Mouse (Mus musculus): Measurements from ENCODE around the gene Gm38431.

Gm38431 gene

GRCm38 (mm10) chr9:21091707-21092320 is at the start of gene Gm38431, which contains the start of gene Raver1:
Gene Gm38431, minus strand, starts transcription at chr9:21091997.
Gene Raver1, minus strand, starts transcription at chr9:21092008.
- DNase-seq (ENCODE audit: low spot score) = peak; percentile 93

GRCm38 (mm10) chr9:21138386-21138785 is 46.6 kb upstream of the Gm38431 start:
- no peak for DNase-seq (ENCODE audit: low spot score)

- DNase-seq (ENCODE audit: low spot score) = no peak
Observed at GRCm38 (mm10) chr9:21137229-21137628, 45.4 kb upstream of the Gm38431 start.

- no peak for DNase-seq (ENCODE audit: low spot score)
Observed at GRCm38 (mm10) chr9:21136401-21136800, 44.6 kb upstream of the Gm38431 start.

- DNase-seq (ENCODE audit: low spot score) = no peak
Observed at GRCm38 (mm10) chr9:21135941-21136381, 44.2 kb upstream of the Gm38431 start.

GRCm38 (mm10) chr9:21135329-21135890 is 43.6 kb upstream of the Gm38431 start:
- no peak for DNase-seq (ENCODE audit: low spot score)

GRCm38 (mm10) chr9:21134595-21135328 is 43.0 kb upstream of the Gm38431 start:
- no peak for DNase-seq (ENCODE audit: low spot score)

GRCm38 (mm10) chr9:21133064-21133707 is 41.4 kb upstream of the Gm38431 start:
- no peak for DNase-seq (ENCODE audit: low spot score)

GRCm38 (mm10) chr9:21132102-21132775 is 40.4 kb upstream of the Gm38431 start:
- DNase-seq (ENCODE audit: low spot score) = no peak

GRCm38 (mm10) chr9:21131059-21131956 is 39.5 kb upstream of the Gm38431 start, which contains the start of gene Tyk2:
Gene Tyk2, minus strand, starts transcription at chr9:21131243.
- peak; percentile 93 for DNase-seq (ENCODE audit: low spot score)

GRCm38 (mm10) chr9:21126259-21126627 is 34.4 kb upstream of the Gm38431 start:
- no peak for DNase-seq (ENCODE audit: low spot score)

- no peak for DNase-seq (ENCODE audit: low spot score)
Observed at GRCm38 (mm10) chr9:21125502-21126258, 33.9 kb upstream of the Gm38431 start.

GRCm38 (mm10) chr9:21124837-21125236 is 33.0 kb upstream of the Gm38431 start:
- DNase-seq (ENCODE audit: low spot score) = no peak

- DNase-seq (ENCODE audit: low spot score) = no peak
Observed at GRCm38 (mm10) chr9:21121483-21121882, 29.7 kb upstream of the Gm38431 start.

- DNase-seq (ENCODE audit: low spot score) = no peak
Observed at GRCm38 (mm10) chr9:21117073-21117472, 25.3 kb upstream of the Gm38431 start.

- no peak for DNase-seq (ENCODE audit: low spot score)
Observed at GRCm38 (mm10) chr9:21115105-21115504, 23.3 kb upstream of the Gm38431 start.

- DNase-seq (ENCODE audit: low spot score) = no peak
Observed at GRCm38 (mm10) chr9:21114190-21114589, 22.4 kb upstream of the Gm38431 start.

GRCm38 (mm10) chr9:21113751-21114150 is 22.0 kb upstream of the Gm38431 start:
- no peak for DNase-seq (ENCODE audit: low spot score)

GRCm38 (mm10) chr9:21107607-21108237 is 15.9 kb upstream of the Gm38431 start:
- DNase-seq (ENCODE audit: low spot score) = no peak
